Mouse (Mus musculus) right cerebral cortex, adult 18-20 months (tissue): ENCODE measurements around the gene Lrrc23.

Experiments used
- DNase-seq: peaks from one replicate; pipeline ENCODE4 v3.0.0; 2022; ENCODE audit warnings: mixed read lengths

Lrrc23 gene

DNA sequence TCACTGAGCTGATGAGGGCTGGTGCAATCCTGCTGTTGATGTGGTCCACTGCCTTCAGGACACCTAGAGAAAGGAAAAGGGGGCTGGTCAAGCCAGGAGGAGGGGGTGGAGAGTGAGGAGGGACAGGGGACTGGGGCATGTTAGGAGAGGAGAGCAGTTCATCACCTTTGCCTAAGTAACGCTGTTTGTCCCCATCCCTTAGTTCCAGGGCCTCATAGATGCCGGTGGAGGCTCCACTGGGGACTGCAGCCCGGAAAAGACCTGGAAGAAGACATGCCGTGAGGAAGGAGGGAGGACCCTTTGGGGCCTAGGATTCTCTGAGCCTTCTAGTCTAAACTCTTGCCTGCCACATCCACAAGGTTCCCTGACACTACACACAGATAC is 12.0 kb downstream of the Lrrc23 start:
- DNase-seq, result no peak

GRCm38 (mm10) chr6:124765951-124766350 is 13.6 kb downstream of the Lrrc23 start:
- DNase-seq, result no peak

DNA sequence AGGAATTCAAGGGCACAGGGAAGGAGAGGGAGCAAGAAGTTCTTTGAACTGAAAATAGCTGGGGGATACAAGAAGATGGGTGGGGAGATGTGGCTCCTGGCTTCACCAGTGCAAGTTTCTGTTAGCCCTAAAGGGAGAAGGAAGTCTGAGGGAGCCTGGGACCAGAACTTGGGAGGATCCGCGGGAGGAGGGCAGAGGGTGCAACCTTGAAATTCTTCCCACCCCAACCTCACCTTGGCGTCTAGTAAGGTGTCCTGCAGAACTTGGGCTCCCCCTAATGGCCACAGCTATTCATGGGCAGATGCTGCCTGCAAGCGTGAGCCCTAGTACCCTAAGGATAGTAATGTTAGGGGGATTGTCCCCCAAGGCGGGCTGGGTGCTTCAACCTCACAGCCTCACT is 20.3 kb downstream of the Lrrc23 start:
- DNase-seq, result peak; percentile 85

- no peak for DNase-seq
Measured at GRCm38 (mm10) chr6:124758849-124759232, 20.7 kb downstream of the Lrrc23 start.

GRCm38 (mm10) chr6:124757909-124758848 is 21.3 kb downstream of the Lrrc23 start:
- peak; percentile 74 for DNase-seq

GRCm38 (mm10) chr6:124757351-124757880 is 22.1 kb downstream of the Lrrc23 start:
- no peak for DNase-seq

- DNase-seq, result peak; percentile 87
Measured at GRCm38 (mm10) chr6:124756652-124757350, 22.7 kb downstream of the Lrrc23 start.

- DNase-seq, result no peak
Measured at GRCm38 (mm10) chr6:124755831-124756595, 23.5 kb downstream of the Lrrc23 start, which contains the start of the genes Gm45234 and Atn1. Gene Gm45234 (minus strand): TSS chr6:124756021. Gene Atn1 (minus strand): TSS chr6:124756524.

GRCm38 (mm10) chr6:124755306-124755705 is 24.2 kb downstream of the Lrrc23 start:
- no peak for DNase-seq

GRCm38 (mm10) chr6:124753861-124754260 is 25.7 kb downstream of the Lrrc23 start:
- DNase-seq, result no peak

- DNase-seq, result no peak
Measured at GRCm38 (mm10) chr6:124750405-124750804, 29.1 kb downstream of the Lrrc23 start.

- no peak for DNase-seq
Measured at GRCm38 (mm10) chr6:124746654-124747632, 32.6 kb downstream of the Lrrc23 start.

DNA sequence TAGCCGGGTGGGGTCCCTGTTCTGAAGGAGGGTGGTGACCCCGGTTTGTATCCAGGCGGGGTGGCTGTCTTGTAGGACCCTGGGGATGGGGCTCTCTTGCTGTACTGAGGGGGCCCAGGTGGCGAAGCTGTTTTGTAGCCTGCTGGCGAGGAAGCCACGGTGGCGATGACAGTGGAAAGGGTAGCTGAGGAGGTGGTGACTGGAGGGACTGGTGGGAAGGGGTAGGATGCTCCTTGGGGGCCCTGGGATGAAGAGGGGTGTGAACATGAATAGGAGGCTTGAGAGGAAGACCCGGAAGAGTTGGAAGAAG is 33.3 kb downstream of the Lrrc23 start:
- no peak for DNase-seq

DNA sequence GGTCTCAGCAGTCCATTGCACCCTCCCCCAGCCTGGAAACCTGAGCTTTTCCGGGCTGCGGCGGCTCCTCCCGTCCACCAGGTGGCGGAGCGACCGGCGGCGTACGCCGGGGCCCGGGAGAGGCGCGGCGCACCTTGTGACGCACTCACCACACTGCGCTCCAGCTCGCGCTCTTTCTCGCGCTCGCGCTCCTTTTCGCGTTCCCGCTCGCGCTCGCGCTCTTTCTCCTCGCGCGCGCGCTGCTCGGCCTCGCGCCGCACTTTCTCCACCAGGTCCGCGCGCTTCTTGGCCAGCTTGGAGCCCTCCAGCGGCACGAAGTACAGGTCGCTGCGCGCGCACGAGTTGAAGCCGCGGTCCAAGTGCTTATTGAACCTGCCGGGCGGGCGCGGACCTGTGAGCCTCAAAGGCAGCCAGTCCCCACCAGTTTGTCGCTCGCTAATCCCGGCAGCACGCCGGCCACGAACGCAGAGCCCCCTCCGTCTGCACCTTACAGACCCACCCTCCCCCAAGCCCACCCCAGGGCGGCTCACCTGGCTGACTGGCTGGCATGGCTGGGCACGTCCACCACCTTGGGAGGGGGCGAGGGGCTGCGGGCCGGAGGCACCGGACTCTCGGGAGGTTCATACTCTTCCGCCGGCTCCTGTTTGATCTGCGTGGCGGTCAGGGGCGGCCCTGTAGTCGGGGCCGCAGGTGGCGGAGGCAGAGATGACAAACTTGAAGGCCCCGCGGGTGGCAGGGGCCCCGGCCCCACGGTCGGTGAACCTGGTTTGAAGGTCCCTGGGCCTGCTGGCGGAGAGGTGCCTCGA is 33.8 kb downstream of the Lrrc23 start:
- peak; percentile 95 for DNase-seq

DNA sequence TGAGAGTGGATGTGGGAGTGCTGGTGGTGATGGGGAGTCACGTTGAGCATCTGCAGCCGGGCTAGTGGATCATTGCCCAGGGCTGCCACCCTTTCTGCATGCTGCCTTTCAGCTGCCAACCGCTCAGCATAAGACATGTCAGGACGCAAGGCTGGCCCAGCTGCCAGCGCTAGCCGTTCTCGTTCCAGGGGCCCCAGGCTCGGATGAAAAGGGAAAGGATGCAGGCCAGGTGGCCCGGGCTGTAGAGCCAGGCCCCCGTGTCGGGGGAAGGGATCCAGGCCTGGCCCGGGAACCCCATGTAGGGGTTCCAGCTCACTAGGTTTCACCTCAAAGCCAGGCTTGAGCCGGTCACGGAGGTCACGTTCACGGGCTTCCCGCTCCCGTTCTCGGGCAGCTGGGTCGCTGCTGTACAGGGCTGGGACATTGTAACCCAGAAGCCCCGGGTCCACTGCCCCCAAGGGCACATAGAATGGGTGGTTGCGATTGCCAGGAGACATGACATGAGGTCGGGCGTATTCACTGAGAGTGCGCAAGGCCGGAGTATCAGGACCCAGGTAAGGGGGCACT is 34.7 kb downstream of the Lrrc23 start:
- DNase-seq, result no peak

- DNase-seq, result no peak
Measured at GRCm38 (mm10) chr6:124743647-124744046, 35.9 kb downstream of the Lrrc23 start.

GRCm38 (mm10) chr6:124742839-124743514 is 36.5 kb downstream of the Lrrc23 start:
- no peak for DNase-seq

- no peak for DNase-seq
Measured at GRCm38 (mm10) chr6:124741842-124742241, 37.7 kb downstream of the Lrrc23 start.

DNA sequence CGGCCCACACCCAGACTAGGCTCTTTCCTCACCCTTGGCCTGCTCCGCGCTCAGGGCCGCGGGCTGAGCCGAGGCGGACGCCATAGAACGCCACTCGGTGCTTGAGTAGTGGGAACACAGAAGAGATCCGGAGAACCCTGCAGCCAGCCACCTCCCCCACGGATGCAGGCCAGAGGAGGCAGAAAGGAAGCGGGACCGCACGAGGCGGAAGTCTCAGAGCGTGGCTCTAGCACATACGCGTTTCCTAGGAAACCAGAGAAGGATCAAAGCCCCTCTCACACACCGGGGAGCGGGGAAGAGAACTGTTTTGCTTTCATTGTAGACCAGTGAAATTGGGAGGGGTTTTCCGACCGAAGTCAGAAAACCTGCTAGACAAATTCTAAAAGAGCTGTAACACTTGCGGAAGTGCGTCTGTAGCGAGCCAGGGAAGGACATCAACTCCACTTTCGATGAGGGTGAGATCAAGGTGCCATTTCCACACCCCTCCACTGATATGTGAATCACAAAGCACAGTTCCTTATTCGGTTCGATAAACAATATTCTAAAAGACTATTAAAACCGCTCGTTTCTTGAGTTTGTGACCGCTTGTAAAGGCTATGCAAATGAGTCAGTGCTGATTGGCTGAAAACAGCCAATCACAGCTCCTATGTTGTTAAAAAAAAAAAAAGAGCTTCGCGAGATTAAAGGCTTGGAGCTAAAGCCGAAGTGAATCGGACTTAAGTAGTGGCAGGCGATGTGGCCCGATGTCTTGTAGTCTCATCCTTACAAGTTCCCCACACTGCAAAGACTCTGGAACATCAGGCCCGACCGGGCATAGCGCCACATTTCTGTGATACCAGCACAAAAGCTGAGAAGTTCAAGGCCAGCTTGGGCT is 38.4 kb downstream of the Lrrc23 start, which contains the start of gene Grcc10:
Grcc10 (minus strand) TSS at position 487 of the 874 bp plus-strand sequence.
- peak; percentile 91 for DNase-seq
